Mouse (Mus musculus): Measurements from ENCODE around the gene Cxcr6. TPM values are rescaled to one million over a fixed set of nuclear protein-coding genes. Genes with fewer than 3 reads are reported as not detected.
"Not testable (repeated sequence)": the region's sequence is repeated elsewhere in the genome, so short reads cannot be mapped to it uniquely, and the experiment has no call there.

Gene Cxcr6
- 0.12 TPM in 1 of 2 replicates, not detected in the other for polyA plus RNA-seq (2015; fragmentation: Nextera tagmentation; extraction: Ambion mirVana)

GRCm38 (mm10) chr9:123806267-123806666, at the start of gene Cxcr6:
Gene Cxcr6, plus strand, starts transcription at chr9:123806475.
- no peaks in the 10 kb centered on the region for H3K9me3 ChIP-seq
- 94% methylated on average over 5 of the region's 5 CpGs for WGBS
- H3K4me2 ChIP-seq: no peak within 1 kb of the TSS
- H3K27ac ChIP-seq: no peak within 1 kb of the TSS
- no peaks in the 10 kb centered on the region for H3K27me3 ChIP-seq
- H3K9ac ChIP-seq: no peak within 1 kb of the TSS
- no peak for ATAC-seq (ENCODE audit: low FRiP score)
- H3K4me3 ChIP-seq: no peak within 1 kb of the TSS
- H3K36me3 ChIP-seq: peaks cover 19% of the 10 kb centered on the region
- H3K4me1 ChIP-seq (replicated peaks): no peaks in the 10 kb centered on the region

- no peak overlapping the region for H3K4me2 ChIP-seq
- H3K4me1 ChIP-seq (replicated peaks): no peaks in the 10 kb centered on the region
- no peaks in the 10 kb centered on the region for H3K9me3 ChIP-seq
- H3K27me3 ChIP-seq: no peaks in the 10 kb centered on the region
- 87% methylated on average over 3 of the region's 3 CpGs for WGBS
- no peak overlapping the region for H3K4me3 ChIP-seq
- H3K36me3 ChIP-seq: no peaks in the 10 kb centered on the region
- no peak overlapping the region for H3K27ac ChIP-seq
- no peak overlapping the region for H3K9ac ChIP-seq
- no peak for ATAC-seq (ENCODE audit: low FRiP score)
Measured at GRCm38 (mm10) chr9:123756752-123757151, 49.5 kb upstream of the Cxcr6 start.

- ATAC-seq (ENCODE audit: low FRiP score): no peak
- no peaks in the 10 kb centered on the region for H3K9me3 ChIP-seq
- H3K4me2 ChIP-seq: no peak overlapping the region
- H3K36me3 ChIP-seq: no peaks in the 10 kb centered on the region
- no peaks in the 10 kb centered on the region for H3K27me3 ChIP-seq
- no peaks in the 10 kb centered on the region for H3K4me1 ChIP-seq (replicated peaks)
- H3K4me3 ChIP-seq: no peak overlapping the region
- no peak overlapping the region for H3K27ac ChIP-seq
- no peak overlapping the region for H3K9ac ChIP-seq
- WGBS: 70% methylated on average over 2 of the region's 2 CpGs
Measured at GRCm38 (mm10) chr9:123757326-123757725, 48.9 kb upstream of the Cxcr6 start.

DNA sequence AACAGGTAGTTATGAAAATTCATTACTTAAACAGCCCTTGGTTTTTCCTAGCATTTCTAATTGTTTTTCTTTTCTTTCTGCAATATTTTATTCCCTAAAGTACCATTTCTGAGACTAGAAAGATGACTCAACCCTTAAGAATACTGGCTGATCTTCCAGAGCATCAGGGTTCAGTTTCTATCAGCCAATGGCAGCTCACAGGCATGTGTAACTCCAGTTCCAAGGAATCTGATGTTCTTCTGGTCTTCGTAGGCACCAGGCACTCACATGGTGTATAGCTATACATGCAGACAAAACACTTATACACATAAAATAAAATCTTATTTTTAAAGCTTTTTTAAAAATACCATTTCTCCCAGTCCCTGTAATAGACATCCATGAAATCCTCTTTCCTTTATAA, 48.1 kb upstream of the Cxcr6 start:
- Histone ChIP-seq H3K4me1 (replicated peaks) (no peaks in the 10 kb centered on the region), H3K27ac (no peak overlapping the region), H3K36me3 (no peaks in the 10 kb centered on the region), H3K4me2 (no peak overlapping the region), H3K9ac (no peak overlapping the region), H3K27me3 (no peaks in the 10 kb centered on the region), H3K9me3 (no peaks in the 10 kb centered on the region), H3K4me3 (no peak overlapping the region)
- ATAC-seq (ENCODE audit: low FRiP score): no peak
- WGBS: 85% methylated on average over 1 of the region's 1 CpGs

GRCm38 (mm10) chr9:123758645-123759044, 47.6 kb upstream of the Cxcr6 start:
- Histone ChIP-seq H3K4me1 (replicated peaks) (no peaks in the 10 kb centered on the region), H3K9me3 (no peaks in the 10 kb centered on the region), H3K27ac (no peak overlapping the region), H3K27me3 (no peaks in the 10 kb centered on the region), H3K36me3 (no peaks in the 10 kb centered on the region), H3K4me3 (no peak overlapping the region), H3K4me2 (no peak overlapping the region), H3K9ac (no peak overlapping the region)
- ATAC-seq (ENCODE audit: low FRiP score): no peak
- WGBS: 86% methylated on average over 4 of the region's 4 CpGs

DNA sequence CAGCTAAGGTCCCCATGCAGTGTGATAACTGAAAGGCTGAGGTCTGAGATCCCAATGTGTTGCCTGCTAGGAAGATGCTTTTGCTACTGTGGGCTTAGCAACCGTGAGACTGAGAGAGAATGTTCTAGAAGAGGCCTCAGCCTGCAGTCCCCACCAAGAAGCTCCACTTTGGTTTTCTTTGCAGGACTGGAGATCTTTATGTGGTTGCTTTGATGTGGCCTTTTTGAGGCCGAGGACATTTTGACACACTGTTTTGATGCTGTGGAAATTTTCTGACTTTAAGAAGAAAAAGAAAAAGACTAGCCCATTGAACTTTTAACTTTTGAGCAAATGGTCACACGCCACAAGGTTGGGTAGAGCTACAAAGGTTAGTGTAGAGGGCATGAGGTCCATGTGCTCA, 45.5 kb upstream of the Cxcr6 start:
- no peaks in the 10 kb centered on the region for H3K4me1 ChIP-seq (replicated peaks)
- no peak overlapping the region for H3K9ac ChIP-seq
- no peak overlapping the region for H3K4me3 ChIP-seq
- no peak for ATAC-seq (ENCODE audit: low FRiP score)
- 87% methylated on average over 3 of the region's 3 CpGs for WGBS
- no peak overlapping the region for H3K27ac ChIP-seq
- no peak overlapping the region for H3K4me2 ChIP-seq
- no peaks in the 10 kb centered on the region for H3K36me3 ChIP-seq
- no peaks in the 10 kb centered on the region for H3K9me3 ChIP-seq
- no peaks in the 10 kb centered on the region for H3K27me3 ChIP-seq

DNA sequence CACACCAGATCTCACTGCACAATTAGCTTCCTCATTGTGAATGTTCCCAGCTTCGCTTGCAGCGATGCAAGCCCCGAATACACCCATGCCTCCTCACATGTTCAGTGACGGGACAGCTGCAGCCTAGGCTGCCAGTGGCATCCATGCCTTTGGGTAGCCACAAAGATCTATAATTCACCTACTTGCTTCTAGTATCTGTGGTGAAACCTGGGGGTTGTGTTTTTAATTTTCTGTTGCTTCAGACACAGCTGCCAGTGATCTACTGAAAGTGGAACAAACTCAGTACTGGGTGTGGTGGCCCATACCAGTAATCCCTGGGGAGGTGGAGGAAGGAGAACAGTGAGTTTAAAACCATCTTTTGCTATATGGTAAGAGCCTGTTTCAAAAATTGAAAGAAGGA, 43.4 kb upstream of the Cxcr6 start:
- no peak overlapping the region for H3K4me2 ChIP-seq
- H3K9ac ChIP-seq: no peak overlapping the region
- ATAC-seq (ENCODE audit: low FRiP score): no peak
- no peaks in the 10 kb centered on the region for H3K27me3 ChIP-seq
- 89% methylated on average over 4 of the region's 4 CpGs for WGBS
- H3K4me3 ChIP-seq: no peak overlapping the region
- no peaks in the 10 kb centered on the region for H3K4me1 ChIP-seq (replicated peaks)
- H3K27ac ChIP-seq: no peak overlapping the region
- no peaks in the 10 kb centered on the region for H3K9me3 ChIP-seq
- no peaks in the 10 kb centered on the region for H3K36me3 ChIP-seq

- 91% methylated on average over 3 of the region's 3 CpGs for WGBS
- Histone ChIP-seq H3K9ac (no peak overlapping the region), H3K4me2 (no peak overlapping the region), H3K36me3 (no peaks in the 10 kb centered on the region), H3K4me3 (no peak overlapping the region), H3K27ac (no peak overlapping the region), H3K27me3 (no peaks in the 10 kb centered on the region), H3K9me3 (no peaks in the 10 kb centered on the region), H3K4me1 (replicated peaks) (no peaks in the 10 kb centered on the region)
- no peak for ATAC-seq (ENCODE audit: low FRiP score)
Measured at GRCm38 (mm10) chr9:123763771-123764170, 42.5 kb upstream of the Cxcr6 start.

DNA sequence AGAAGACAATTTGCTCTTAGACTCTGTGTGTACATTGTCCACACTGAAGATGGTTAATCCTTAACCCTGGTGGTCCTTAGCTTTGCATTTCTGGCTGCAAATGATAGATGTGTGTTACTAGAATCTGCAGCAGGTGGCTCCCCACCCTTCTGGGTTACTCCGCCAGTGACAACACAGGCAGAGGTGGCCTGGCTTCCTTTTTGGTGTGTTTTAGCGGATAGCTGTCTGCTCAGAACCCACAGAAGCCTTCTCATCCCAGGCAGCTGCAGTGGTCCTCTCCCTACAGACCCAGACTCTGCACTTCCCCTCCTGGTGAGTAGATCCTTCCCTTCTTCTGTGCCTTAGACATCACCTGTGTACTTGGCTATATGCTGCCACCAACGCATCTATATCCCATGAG, 39.3 kb upstream of the Cxcr6 start:
- H3K4me2 ChIP-seq: no peak overlapping the region
- H3K9me3 ChIP-seq: no peaks in the 10 kb centered on the region
- no peak overlapping the region for H3K9ac ChIP-seq
- no peak overlapping the region for H3K27ac ChIP-seq
- no peaks in the 10 kb centered on the region for H3K4me1 ChIP-seq (replicated peaks)
- no peaks in the 10 kb centered on the region for H3K36me3 ChIP-seq
- ATAC-seq (ENCODE audit: low FRiP score): no peak
- WGBS: 83% methylated on average over 3 of the region's 3 CpGs
- no peak overlapping the region for H3K4me3 ChIP-seq
- H3K27me3 ChIP-seq: no peaks in the 10 kb centered on the region

DNA sequence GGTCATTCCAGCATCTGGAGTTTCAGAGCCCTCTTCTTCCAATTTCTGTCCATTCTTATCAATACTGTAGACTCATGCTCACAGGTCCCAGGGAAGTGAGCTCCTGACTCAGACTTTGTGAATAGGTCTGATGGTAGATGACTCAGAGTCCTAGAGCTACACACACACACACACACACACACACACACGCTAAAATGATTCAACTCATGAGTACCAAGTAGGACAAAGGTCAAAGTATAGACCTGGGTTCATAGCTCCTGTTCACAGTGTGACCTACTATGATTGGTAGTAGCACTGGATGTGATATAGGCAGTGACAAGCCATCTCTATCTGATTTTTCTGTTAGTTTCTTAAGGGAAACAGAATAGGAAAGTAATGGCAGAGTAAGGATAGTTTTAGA, 37.8 kb upstream of the Cxcr6 start:
- H3K4me2 ChIP-seq: no peak overlapping the region
- H3K9me3 ChIP-seq: no peaks in the 10 kb centered on the region
- 89% methylated on average over 1 of the region's 1 CpGs for WGBS

GRCm38 (mm10) chr9:123769532-123769931, 36.7 kb upstream of the Cxcr6 start:
- H3K9me3 ChIP-seq: no peaks in the 10 kb centered on the region
- H3K4me3 ChIP-seq: no peak overlapping the region
- H3K9ac ChIP-seq: no peak overlapping the region
- no peak overlapping the region for H3K4me2 ChIP-seq
- no peaks in the 10 kb centered on the region for H3K27me3 ChIP-seq
- no peak for ATAC-seq (ENCODE audit: low FRiP score)
- no peak overlapping the region for H3K27ac ChIP-seq
- H3K36me3 ChIP-seq: no peaks in the 10 kb centered on the region
- no peaks in the 10 kb centered on the region for H3K4me1 ChIP-seq (replicated peaks)
- 71% methylated on average over 6 of the region's 6 CpGs for WGBS

More for the DNA sequence above, 37.8 kb upstream of the Cxcr6 start:
- no peak for ATAC-seq (ENCODE audit: low FRiP score)
- H3K9ac ChIP-seq: no peak overlapping the region
- H3K36me3 ChIP-seq: no peaks in the 10 kb centered on the region
- no peaks in the 10 kb centered on the region for H3K4me1 ChIP-seq (replicated peaks)
- no peak overlapping the region for H3K27ac ChIP-seq
- no peaks in the 10 kb centered on the region for H3K27me3 ChIP-seq
- H3K4me3 ChIP-seq: no peak overlapping the region

GRCm38 (mm10) chr9:123773299-123773698, 33.0 kb upstream of the Cxcr6 start:
- H3K9ac ChIP-seq; ATAC-seq (ENCODE audit: low FRiP score); H3K4me2 ChIP-seq; H3K27ac ChIP-seq; H3K4me1 ChIP-seq (replicated peaks); H3K36me3 ChIP-seq; H3K27me3 ChIP-seq; H3K4me3 ChIP-seq; H3K9me3 ChIP-seq: not testable (repeated sequence)
- 34% methylated on average over 2 of the region's 2 CpGs for WGBS

DNA sequence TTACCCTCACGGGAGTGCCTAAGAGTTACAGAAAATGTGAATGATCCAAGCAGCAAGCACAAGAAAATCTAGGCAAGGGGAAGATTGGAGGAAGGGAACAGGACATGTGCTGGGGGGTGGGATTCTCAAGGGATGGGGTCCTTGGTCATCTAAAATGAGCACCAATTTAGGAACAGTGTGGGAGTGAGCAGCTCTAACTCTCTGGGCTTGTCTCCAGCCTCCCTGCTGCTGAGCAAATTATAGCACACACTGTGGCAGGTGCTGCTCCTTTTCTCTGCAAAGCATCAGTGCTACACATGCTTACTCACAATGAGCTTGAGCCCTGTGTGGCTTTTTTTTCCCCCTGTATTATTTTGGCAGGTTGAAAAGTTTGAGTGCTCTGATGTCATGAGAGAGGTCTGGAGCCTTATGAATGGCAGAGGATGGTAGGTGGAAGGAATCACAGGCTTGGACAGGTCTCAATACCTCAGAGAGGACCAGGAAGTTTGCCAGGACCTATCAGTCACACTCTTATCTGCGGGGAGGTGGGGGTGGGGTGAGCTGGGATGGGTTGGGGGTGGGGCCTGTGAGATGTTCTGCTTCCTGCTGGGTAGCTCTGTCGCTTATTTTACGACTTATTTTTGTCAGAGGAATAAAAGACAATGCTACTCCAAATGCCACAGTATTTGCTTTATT, 17.3 kb upstream of the Cxcr6 start:
- Histone ChIP-seq H3K27ac (no peak overlapping the region), H3K4me2 (no peak overlapping the region), H3K4me3 (no peak overlapping the region), H3K36me3 (peaks cover 50% of the 10 kb centered on the region), H3K4me1 (replicated peaks) (no peaks in the 10 kb centered on the region), H3K9me3 (peaks cover under 1% of the 10 kb centered on the region; the same call in 1 of the 2 replicates), H3K9ac (no peak overlapping the region), H3K27me3 (no peaks in the 10 kb centered on the region)
- 75% methylated on average over 4 of the region's 4 CpGs for WGBS
- no peak for ATAC-seq (ENCODE audit: low FRiP score)
